In the genomic region with DNA sequence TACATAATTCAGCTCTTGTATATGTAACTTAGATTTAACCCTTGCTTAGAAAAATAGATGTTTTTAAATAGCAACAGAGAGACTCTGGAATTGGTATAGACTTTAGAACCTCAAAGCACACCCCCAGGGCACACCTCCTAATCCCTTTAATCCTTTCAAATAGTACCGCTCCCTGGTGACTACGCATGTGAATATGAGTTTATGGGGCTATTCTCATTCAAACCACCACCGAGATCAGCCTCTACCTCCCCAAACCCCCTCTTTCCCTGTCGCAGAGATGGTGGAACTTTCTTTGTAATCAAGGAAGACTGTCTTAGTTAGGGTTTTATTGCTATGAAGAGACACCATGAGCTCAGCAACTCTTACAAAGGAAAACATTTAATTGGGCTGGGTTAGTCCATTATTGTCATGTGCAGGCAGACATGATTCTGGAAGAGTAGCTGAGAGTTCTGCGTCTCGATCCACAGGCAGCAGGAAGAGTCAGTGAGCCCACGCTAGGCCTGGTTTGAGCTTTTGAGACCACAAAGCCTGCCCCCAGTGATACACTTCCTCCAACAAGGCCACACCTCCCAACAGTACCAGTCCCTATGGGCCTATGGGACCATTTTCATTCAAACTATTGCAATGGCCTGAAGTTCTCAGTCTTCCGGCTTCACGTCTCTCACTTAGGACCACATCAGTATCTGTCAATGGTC, we compare ENCODE assay signal across 27 mouse cellular contexts. TPM values are rescaled to one million over a fixed set of nuclear protein-coding genes. Genes with fewer than 3 reads are reported as not detected.
DNase-seq lines count a peak whose midpoint lies in the region; ATAC-seq and TF ChIP-seq lines count a peak whose summit lies in the region.
"Had no signal": no experiment of that assay in that cellular context is flagged by ENCODE, and none has a peak within 500 bp of the region (broad histone marks: within the 10 kb centered on the region; RNA-seq: fewer than 3 reads in every experiment).

No protein-coding gene starts in this region.

- in situ Hi-C loops in CH12.LX (cut with MboI; ENCODE audit: low pct_ligation_motif_present, low pct_unique_long_range_greater_than_20kb, low sequenced_read_pairs): no loop called here

- no peaks in the 10 kb centered on the region for H3K79me2 ChIP-seq in CH12.LX (replicated peaks; ENCODE audit: control insufficient read depth, extremely low read depth, insufficient read depth, poor library complexity, severe bottlenecking)

- peaks cover 2% of the 10 kb centered on the region for H3K9me3 ChIP-seq in CH12.LX (replicated peaks; ENCODE audit: low read length)
- H3K9me3 ChIP-seq in forebrain, embryonic 13.5 days (replicated peaks): no peaks in the 10 kb centered on the region
- H3K9me3 ChIP-seq: embryonic facial prominence, embryonic 12.5 days; embryonic facial prominence, embryonic 15.5 days; forebrain, embryonic 15.5 days; G1E; hindbrain, embryonic 10.5 days; hindbrain, embryonic 13.5 days; intestine, embryonic 15.5 days had no signal

- WGBS in forebrain, embryonic 13.5 days: 79% methylated on average over 9 of the region's 9 CpGs

- no peak for TF ChIP-seq RAD21 in CH12.LX (IDR thresholded peaks at IDR 0.05; ENCODE audit: low read depth, low read length)

- no peak for TF ChIP-seq POLR2A in CH12.LX (IDR thresholded peaks at IDR 0.05; ENCODE audit: low read depth, low read length)

- H3K4me3 ChIP-seq in CH12.LX (replicated peaks in 1 of 3; ENCODE audit: low read depth in 2 of 3, low read length in 2 of 3, poor library complexity in 1 of 3): no peak overlapping the region
- no peak overlapping the region for H3K4me3 ChIP-seq in forebrain, embryonic 13.5 days
- H3K4me3 ChIP-seq: embryonic facial prominence, embryonic 12.5 days; embryonic facial prominence, embryonic 15.5 days; forebrain, embryonic 15.5 days; hindbrain, embryonic 10.5 days; hindbrain, embryonic 13.5 days; intestine, embryonic 15.5 days had no signal

- no peak for TF ChIP-seq EP300 in CH12.LX (IDR thresholded peaks at IDR 0.05; ENCODE audit: low read length)

- no peaks in the 10 kb centered on the region for H3K36me3 ChIP-seq in CH12.LX (replicated peaks in 1 of 2; ENCODE audit: control insufficient read depth in 1 of 2, insufficient read depth in 1 of 2, low read length in 1 of 2)
- no peaks in the 10 kb centered on the region for H3K36me3 ChIP-seq in forebrain, embryonic 13.5 days (ENCODE audit: poor library complexity, severe bottlenecking)
- H3K36me3 ChIP-seq: embryonic facial prominence, embryonic 12.5 days; embryonic facial prominence, embryonic 15.5 days; forebrain, embryonic 15.5 days; G1E; hindbrain, embryonic 10.5 days; hindbrain, embryonic 13.5 days; intestine, embryonic 15.5 days had no signal

- H3K4me2 ChIP-seq in CH12.LX (ENCODE audit: insufficient read depth, low read depth, poor library complexity, severe bottlenecking): no peak overlapping the region
- no peak overlapping the region for H3K4me2 ChIP-seq in forebrain, embryonic 13.5 days
- H3K4me2 ChIP-seq: embryonic facial prominence, embryonic 12.5 days; embryonic facial prominence, embryonic 15.5 days; forebrain, embryonic 15.5 days; heart, embryonic 11.5 days; hindbrain, embryonic 13.5 days; intestine, embryonic 15.5 days had no signal

- no peaks in the 10 kb centered on the region for H3K27me3 ChIP-seq in CH12.LX (replicated peaks)
- H3K27me3 ChIP-seq in forebrain, embryonic 13.5 days: no peaks in the 10 kb centered on the region
- H3K27me3 ChIP-seq: embryonic facial prominence, embryonic 12.5 days; embryonic facial prominence, embryonic 15.5 days; forebrain, embryonic 15.5 days; hindbrain, embryonic 13.5 days; intestine, embryonic 15.5 days; Patski had no signal

- DNase-seq in CH12.LX (ENCODE audit: extremely low read depth): peak; percentile 17
- peak; percentile 68 for DNase-seq in ES-CJ7 (ENCODE audit: low read depth, low spot score)
- peak; percentile 65 for DNase-seq in ZHBTc4 (ENCODE audit: low read depth, low spot score)
- DNase-seq in heart, postnatal 14 days: no peak
- DNase-seq in left cerebral cortex, adult 9 months (ENCODE audit: low spot score in 2 of 2): no peak
- DNase-seq: adrenal gland, postnatal 10 days; adrenal gland, postnatal 36 days; cerebellum, adult 18-20 months; cerebellum, adult 9-10 months; cerebellum, postnatal 14 days; gastrocnemius, postnatal 10 days; gastrocnemius, postnatal 36 days; heart, postnatal 36 days; kidney, adult 11 months; kidney, adult 8-10 months had no signal

- no peak for ATAC-seq in forebrain, embryonic 13.5 days
- ATAC-seq: activated CD4-positive, CD25-positive, alpha-beta regulatory T cell, adult 4 months; forebrain, embryonic 15.5 days; hindbrain, embryonic 16.5 days; intestine, embryonic 15.5 days; Patski had no signal

- peaks cover 12 to 20% of the 10 kb centered on the region in 2 experiments for H3K4me1 ChIP-seq in CH12.LX (ENCODE audit: control insufficient read depth in 1 of 2, insufficient read depth in 2 of 2)
- H3K4me1 ChIP-seq in forebrain, embryonic 13.5 days: no peaks in the 10 kb centered on the region
- H3K4me1 ChIP-seq: embryonic facial prominence, embryonic 12.5 days; embryonic facial prominence, embryonic 15.5 days; forebrain, embryonic 15.5 days; hindbrain, embryonic 13.5 days had no signal

- TF ChIP-seq CTCF in CH12.LX (conservative IDR thresholded peaks at IDR 0.05 in 1 of 2, IDR thresholded peaks at IDR 0.05 in 1 of 2; ENCODE audit: low read depth in 2 of 2, low read length in 2 of 2): no peak

- H3K9ac ChIP-seq in CH12.LX (ENCODE audit: insufficient read depth, low read depth): no peak overlapping the region
- H3K9ac ChIP-seq in forebrain, embryonic 13.5 days: no peak overlapping the region
- H3K9ac ChIP-seq: embryonic facial prominence, embryonic 12.5 days; embryonic facial prominence, embryonic 15.5 days; forebrain, embryonic 15.5 days; hindbrain, embryonic 13.5 days; intestine, embryonic 15.5 days had no signal

- no peak overlapping the region for H3K27ac ChIP-seq in CH12.LX (ENCODE audit: insufficient read depth, low read depth)
- H3K27ac ChIP-seq in forebrain, embryonic 13.5 days: no peak overlapping the region
- H3K27ac ChIP-seq: embryonic facial prominence, embryonic 12.5 days; embryonic facial prominence, embryonic 15.5 days; forebrain, embryonic 15.5 days; hindbrain, embryonic 10.5 days; hindbrain, embryonic 13.5 days; intestine, embryonic 15.5 days had no signal

- dilution Hi-C loops in CH12.LX (cut with MboI; ENCODE audit: extremely low pct_ligation_motif_present, extremely low pct_unique_long_range_greater_than_20kb, low sequenced_read_pairs): no loop called here

- intact Hi-C loops in heart, postnatal 14 days (cut with DNase I): no loop called here

TF ChIP-seq in CH12.LX, 34 proteins besides CTCF, POLR2A, EP300 and RAD21:
- TF ChIP-seq JUN (IDR thresholded peaks at IDR 0.05; ENCODE audit: insufficient read depth, low read depth, low read length) (no peak), JUND (conservative IDR thresholded peaks at IDR 0.05; ENCODE audit: low read depth, low read length) (no peak), TCF12 (IDR thresholded peaks at IDR 0.05; ENCODE audit: low read depth, low read length) (0 out of 2 replicates have a peak, but pooled peaks have one; percentile 11), UBTF (IDR thresholded peaks at IDR 0.05; ENCODE audit: low read depth, low read length) (no peak), POLR2AphosphoS2 (IDR thresholded peaks at IDR 0.05; ENCODE audit: low read depth, low read length) (no peak), KAT2A (IDR thresholded peaks at IDR 0.05; ENCODE audit: insufficient replicate concordance, low read length) (0 out of 2 replicates have a peak, but pooled peaks have one; percentile 9), SIN3A (IDR thresholded peaks at IDR 0.05; ENCODE audit: low read length) (0 out of 2 replicates have a peak, but pooled peaks have one; percentile 38)
TF ChIP-seq in CH12.LX: peak in this region for 3.

RNA-seq across cellular contexts. Expression of gene Zmiz2, which starts 24.1 kb away (rescaled TPM):
- total RNA-seq in CH12.LX (2012; rRNA removed) (33.1 and 46.3 TPM in 2 replicates), CH12.LX (2014; rRNA removed) (8.5 and 10.6 TPM in 2 replicates)
- polyA plus RNA-seq in CH12.LX (2012; ENCODE audit: insufficient read length, low read depth): 197 and 238 TPM in 2 replicates
- 29.1 and 31.1 TPM in 2 replicates for polyA plus RNA-seq in forebrain, embryonic 13.5 days (2015; fragmentation: Nextera tagmentation; extraction: Ambion mirVana)
- 10 to 100 TPM; 41.1 to 42.5 TPM for total RNA-seq in heart, postnatal 14 days (2021)

RNA-seq across cellular contexts. Expression of gene Ppia, which starts 50.5 kb away (rescaled TPM):
- total RNA-seq in CH12.LX (2012; rRNA removed) (8,867 and 10,240 TPM in 2 replicates), CH12.LX (2014; rRNA removed) (9,428 and 9,904 TPM in 2 replicates)
- polyA plus RNA-seq in CH12.LX (2012; ENCODE audit: insufficient read length, low read depth): 5,045 and 5,764 TPM in 2 replicates
- 4,373 and 4,619 TPM in 2 replicates for polyA plus RNA-seq in forebrain, embryonic 13.5 days (2015; fragmentation: Nextera tagmentation; extraction: Ambion mirVana)
- total RNA-seq in heart, postnatal 14 days (2021): 100 to 1,000 TPM; 500 to 603 TPM

Comparison
In these comparisons a context has a peak if more than half of its experiments do, and no peak if none do; other contexts are left out.
1. DNase-seq: peak in CH12.LX (single experiment), ES-CJ7 (single experiment) and ZHBTc4 (single experiment); none in heart, postnatal 14 days (0 of 2) and left cerebral cortex, adult 9 months (0 of 2).
2. RNA of gene Ppia, which starts 50.5 kb away (total RNA-seq): 8,867 to 10,240 TPM in CH12.LX; 500 to 603 TPM in heart, postnatal 14 days; every median in the first group is over 10 times any median in the second.